Mouse (Mus musculus) c-Kit-positive CD71-positive TER-119-negative erythroid progenitor cells, embryonic 14.5 days (primary cell): ENCODE measurements around the gene Triml2.

Experiments
- DNase-seq: peaks from one replicate; pipeline ENCODE4 v3.0.0-alpha.2; 2013; ENCODE audit warnings: low read depth

The Triml2 gene

GRCm38 (mm10) chr8:43180054-43180690 lies at the start of gene Triml2:
Gene Triml2, plus strand, starts transcription at chr8:43180541.
- no peak for DNase-seq

- DNase-seq = no peak
Measured at GRCm38 (mm10) chr8:43141386-43141785, 39.0 kb upstream of the Triml2 start, which contains the start of gene Triml1. Gene Triml1, minus strand, starts transcription at chr8:43141486.

GRCm38 (mm10) chr8:43149307-43149706 lies 31.0 kb upstream of the Triml2 start:
- DNase-seq = no peak

- no peak for DNase-seq
Measured at GRCm38 (mm10) chr8:43163255-43163654, 17.1 kb upstream of the Triml2 start.

- DNase-seq = no peak
Measured at GRCm38 (mm10) chr8:43164453-43164852, 15.9 kb upstream of the Triml2 start.

GRCm38 (mm10) chr8:43168083-43168482 lies 12.3 kb upstream of the Triml2 start:
- DNase-seq = no peak

- no peak for DNase-seq
Measured at GRCm38 (mm10) chr8:43169249-43169755, 11.0 kb upstream of the Triml2 start.

GRCm38 (mm10) chr8:43176766-43177486 lies 3.4 kb upstream of the Triml2 start:
- no peak for DNase-seq

GRCm38 (mm10) chr8:43178263-43178662 lies 2.1 kb upstream of the Triml2 start:
- DNase-seq = no peak

GRCm38 (mm10) chr8:43179189-43179588 lies 1.2 kb upstream of the Triml2 start:
- DNase-seq = no peak

GRCm38 (mm10) chr8:43182281-43182680 lies 1.9 kb downstream of the Triml2 start:
- no peak for DNase-seq

GRCm38 (mm10) chr8:43215554-43215953 lies 35.2 kb downstream of the Triml2 start:
- no peak for DNase-seq

- no peak for DNase-seq
Measured at GRCm38 (mm10) chr8:43243326-43243725, 63.0 kb downstream of the Triml2 start.
